Mouse (Mus musculus): Measurements from ENCODE around the gene Trcg1.
"Not testable (repeated sequence)": the region's sequence is repeated elsewhere in the genome, so short reads cannot be mapped to it uniquely, and the experiment has no call there.

Trcg1 gene

GRCm38 (mm10) chr9:57236256-57236655 is at the start of gene Trcg1:
Trcg1 (plus strand) TSS chr9:57236556.
- DNase-seq (ENCODE audit: low spot score in 2 of 2) = no peak

GRCm38 (mm10) chr9:57196708-57197107 is 39.6 kb upstream of the Trcg1 start:
- DNase-seq (ENCODE audit: low spot score in 2 of 2) = no peak

- DNase-seq (ENCODE audit: low spot score in 2 of 2) = no peak
Measured at GRCm38 (mm10) chr9:57197414-57197813, 38.9 kb upstream of the Trcg1 start.

- no peak for DNase-seq (ENCODE audit: low spot score in 2 of 2)
Measured at GRCm38 (mm10) chr9:57202981-57203380, 33.4 kb upstream of the Trcg1 start.

GRCm38 (mm10) chr9:57203571-57203970 is 32.8 kb upstream of the Trcg1 start:
- DNase-seq (ENCODE audit: low spot score in 2 of 2) = not testable (repeated sequence)

DNA sequence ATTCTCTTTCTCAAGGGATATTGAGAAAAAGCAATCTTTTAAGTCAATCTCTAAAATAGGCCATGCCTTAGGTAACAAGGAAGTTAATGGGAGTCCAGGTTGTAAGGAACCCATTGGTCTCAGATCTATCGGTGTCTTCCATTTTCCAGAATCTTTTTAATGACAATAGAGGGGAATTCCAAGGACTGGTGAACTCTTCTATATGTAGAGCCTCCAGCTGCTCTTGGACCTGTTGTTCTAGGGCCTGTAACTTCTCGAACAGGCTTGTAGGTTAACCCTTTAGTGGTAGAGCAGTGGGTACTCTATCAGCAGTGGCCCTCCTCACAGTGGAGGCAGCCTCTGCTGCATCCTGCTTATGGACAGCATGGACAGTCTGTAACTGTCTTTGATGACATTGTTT is 29.5 kb upstream of the Trcg1 start:
- DNase-seq (ENCODE audit: low spot score in 2 of 2) = no peak

DNA sequence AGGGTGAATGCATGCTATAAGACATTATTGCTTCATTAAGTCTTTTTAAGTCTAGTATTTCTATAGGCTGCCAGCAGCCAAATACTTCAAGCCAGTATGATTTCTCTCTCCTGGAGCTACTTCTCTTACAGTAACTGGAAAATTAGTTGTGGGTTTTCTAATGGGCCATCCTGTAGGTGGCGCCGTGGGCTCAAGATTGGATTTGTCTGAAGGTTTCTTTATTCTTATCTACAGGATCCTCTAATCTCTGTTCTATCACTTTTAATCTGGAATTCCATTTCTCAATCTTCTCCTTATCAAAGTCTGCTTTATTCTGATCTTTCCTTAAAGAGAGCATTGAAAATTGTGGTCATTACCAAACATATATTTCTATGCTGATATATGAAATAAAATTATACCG is 27.0 kb upstream of the Trcg1 start:
- peak in 1 of 2 experiments; percentile 56 for DNase-seq (ENCODE audit: low spot score in 2 of 2)

GRCm38 (mm10) chr9:57212448-57213222 is 23.7 kb upstream of the Trcg1 start:
- no peak for DNase-seq (ENCODE audit: low spot score in 2 of 2)

DNA sequence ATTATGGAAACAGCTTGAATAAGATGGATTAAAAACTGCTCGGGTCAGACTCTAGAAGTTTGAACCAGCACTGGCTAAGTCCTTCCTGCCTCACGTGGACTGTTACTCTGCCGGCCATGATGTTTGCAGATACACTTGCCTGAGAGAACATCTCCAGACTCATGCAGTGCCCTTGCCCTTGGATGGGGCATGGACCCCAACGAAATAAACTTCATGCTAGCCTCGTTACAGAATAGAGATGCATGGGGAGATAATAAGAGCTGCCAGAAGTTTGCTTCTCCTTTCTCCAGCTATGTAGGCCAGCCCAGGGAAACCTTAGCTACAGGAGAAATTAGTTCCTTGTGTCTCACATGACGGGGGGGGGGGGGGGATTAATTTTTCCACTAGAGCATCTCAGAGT is 21.9 kb upstream of the Trcg1 start:
- no peak for DNase-seq (ENCODE audit: low spot score in 2 of 2)

- DNase-seq (ENCODE audit: low spot score in 2 of 2) = no peak
Measured at GRCm38 (mm10) chr9:57217220-57217619, 19.1 kb upstream of the Trcg1 start.

DNA sequence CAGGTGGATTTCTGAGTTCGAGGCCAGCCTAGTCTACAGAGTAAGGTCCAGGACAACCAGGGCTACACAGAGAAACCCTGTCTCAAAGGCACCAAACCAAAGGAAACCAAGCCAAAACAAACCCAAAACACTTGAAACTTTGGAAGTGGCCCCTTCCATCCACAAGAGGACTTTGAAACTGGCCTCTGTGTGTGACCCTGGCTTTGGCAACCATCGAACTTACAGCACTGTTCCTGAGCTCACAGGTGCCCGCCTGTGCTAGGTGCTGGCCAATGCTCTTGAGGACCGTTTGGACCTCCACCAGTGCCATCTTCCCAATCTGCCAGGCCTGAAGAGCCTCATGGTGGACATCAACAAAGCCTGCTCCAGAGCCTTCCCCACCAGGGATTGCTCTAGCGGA is 17.6 kb upstream of the Trcg1 start:
- DNase-seq (ENCODE audit: low spot score in 2 of 2) = no peak

- no peak for DNase-seq (ENCODE audit: low spot score in 2 of 2)
Measured at GRCm38 (mm10) chr9:57219511-57219910, 16.8 kb upstream of the Trcg1 start.

DNA sequence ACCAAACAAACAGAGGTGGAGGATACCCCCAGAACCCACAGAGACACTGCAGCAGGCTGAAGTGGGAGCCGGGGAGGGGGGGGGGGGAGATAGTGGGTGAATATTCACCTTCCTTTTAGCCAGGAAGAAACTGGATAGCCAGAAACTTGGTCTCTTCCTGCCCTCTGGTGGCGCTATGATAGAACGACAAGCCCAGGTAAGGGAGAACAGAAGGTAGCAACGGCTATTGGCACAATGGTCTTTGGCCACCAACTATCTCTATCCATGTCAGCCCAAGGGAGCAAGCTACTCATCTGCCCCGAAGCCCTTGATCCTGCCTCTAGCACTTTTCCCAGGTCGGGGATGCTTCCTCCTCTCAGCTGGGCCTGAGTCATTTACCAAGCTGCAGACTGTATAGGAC is 16.0 kb upstream of the Trcg1 start:
- no peak for DNase-seq (ENCODE audit: low spot score in 2 of 2)

- DNase-seq (ENCODE audit: low spot score in 2 of 2) = no peak
Measured at GRCm38 (mm10) chr9:57223341-57223740, 13.0 kb upstream of the Trcg1 start.

DNA sequence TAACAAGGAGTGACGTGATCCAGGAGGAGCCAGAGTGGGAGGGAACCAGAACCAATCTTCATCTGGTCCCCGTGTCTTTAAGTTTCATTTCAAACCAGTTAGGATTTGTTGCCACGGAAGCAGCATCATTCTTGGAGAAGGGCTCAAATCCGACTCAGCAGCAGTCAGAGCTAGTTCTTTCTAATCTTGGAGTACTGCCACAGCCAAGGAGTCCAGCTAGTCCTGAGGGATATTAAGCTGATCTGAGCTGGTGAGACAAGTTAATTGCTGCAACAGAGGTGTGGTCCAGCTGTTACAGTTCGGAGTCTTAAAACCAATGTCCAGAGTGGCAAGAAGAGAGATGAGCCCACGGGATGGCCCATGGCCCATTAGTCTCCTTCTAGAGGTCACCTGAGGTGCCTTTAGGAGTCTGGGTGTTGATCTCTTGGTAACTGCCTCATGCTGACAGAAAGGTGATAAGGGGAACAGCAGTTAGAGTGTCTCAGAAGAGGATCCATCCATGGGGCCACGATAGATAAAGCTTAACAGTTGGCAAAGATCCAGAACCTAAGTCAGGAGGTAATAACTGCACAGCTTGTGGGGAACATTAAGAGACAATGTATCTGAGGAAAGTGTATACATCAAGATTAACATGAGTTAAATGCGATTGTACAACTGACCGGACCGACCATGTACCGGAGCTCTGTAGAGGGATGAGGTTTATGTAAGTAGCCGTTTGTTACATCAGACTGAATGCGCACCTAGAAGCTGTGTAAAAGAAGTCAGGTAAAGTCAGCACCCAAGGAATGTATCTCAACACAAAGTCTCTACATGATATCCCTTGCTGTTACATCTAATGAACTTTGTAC is 10.4 kb upstream of the Trcg1 start:
- DNase-seq (ENCODE audit: low spot score in 2 of 2) = no peak

- not testable (repeated sequence) for DNase-seq (ENCODE audit: low spot score in 2 of 2)
Measured at GRCm38 (mm10) chr9:57226628-57227122, 9.7 kb upstream of the Trcg1 start.

DNA sequence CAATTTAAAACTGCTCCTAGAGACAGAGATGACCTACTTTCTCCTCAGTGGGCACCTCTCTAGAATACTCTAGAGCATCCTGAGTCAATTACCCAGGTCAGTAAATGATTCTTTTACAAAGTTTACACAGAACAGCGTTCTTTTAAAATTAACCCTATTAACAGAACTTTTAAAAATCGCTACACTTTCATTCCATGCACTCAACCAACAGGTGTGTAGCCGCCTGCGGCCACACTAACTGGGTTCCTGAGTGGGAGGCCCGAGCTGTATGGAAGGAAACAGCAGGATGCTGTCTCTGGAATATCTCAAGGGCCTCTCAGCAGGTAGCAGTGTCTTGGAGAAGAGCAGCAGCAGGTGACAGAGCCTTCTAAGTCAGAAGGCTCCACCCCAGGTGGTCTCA is 9.2 kb upstream of the Trcg1 start:
- no peak for DNase-seq (ENCODE audit: low spot score in 2 of 2)

DNA sequence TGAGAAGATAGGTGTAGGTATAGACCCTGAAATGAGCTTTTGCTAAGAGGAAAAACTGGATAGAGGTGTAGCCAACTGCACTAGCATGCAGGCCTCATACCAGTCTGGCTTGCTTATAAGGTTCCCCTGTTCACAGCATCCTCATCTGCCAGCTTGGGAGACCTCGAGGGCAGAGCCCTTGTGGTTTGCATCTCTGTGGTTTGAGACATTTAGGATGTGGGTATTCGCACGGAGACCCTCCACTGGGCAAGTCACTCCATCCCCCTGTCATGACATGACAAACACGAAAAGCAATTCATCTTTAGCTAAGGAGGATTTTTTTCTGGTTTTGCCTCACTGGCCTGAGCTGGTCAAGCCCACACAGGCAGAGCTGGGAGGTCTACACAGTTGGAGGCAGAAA is 8.2 kb upstream of the Trcg1 start:
- DNase-seq (ENCODE audit: low spot score in 2 of 2) = no peak

GRCm38 (mm10) chr9:57229726-57230125 is 6.6 kb upstream of the Trcg1 start:
- DNase-seq (ENCODE audit: low spot score in 2 of 2) = no peak

GRCm38 (mm10) chr9:57230146-57230783 is 6.1 kb upstream of the Trcg1 start:
- no peak for DNase-seq (ENCODE audit: low spot score in 2 of 2)

DNA sequence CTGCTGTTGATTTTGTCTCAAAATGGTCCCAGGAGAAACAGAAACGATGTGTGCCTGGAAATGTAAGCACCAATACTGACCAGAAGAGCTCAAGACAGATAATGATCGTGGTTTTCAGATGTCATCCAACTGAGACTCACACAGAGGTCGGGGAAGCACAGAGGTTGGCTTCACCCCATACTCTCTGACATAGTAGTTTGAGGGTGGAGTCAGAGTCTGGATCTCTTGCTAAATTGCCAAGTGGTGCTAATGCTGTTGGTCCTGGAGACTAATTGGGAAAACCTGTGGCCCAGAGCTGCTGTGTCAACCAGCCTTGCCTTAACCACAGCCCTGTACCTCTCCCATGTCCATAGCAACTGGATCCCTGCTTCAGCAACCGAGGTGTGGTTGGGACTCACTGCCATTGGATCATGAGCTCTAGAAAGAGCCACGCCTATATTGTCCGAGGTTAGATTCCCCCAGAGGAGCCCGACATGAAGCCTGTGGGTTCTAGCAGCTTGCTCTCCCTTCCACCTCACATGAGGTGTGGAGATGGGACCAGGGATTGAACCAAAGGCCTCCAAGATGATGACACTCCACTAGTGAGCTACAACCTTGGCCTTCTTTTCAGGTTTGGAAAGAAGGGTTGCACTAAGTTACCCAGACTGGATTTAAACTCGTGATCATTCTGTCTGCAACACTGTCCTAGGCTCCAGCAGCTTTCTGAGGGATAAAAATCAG is 4.7 kb upstream of the Trcg1 start:
- DNase-seq (ENCODE audit: low spot score in 2 of 2) = no peak

Measured in urinary bladder, postnatal 4 days (tissue).